Mouse (Mus musculus): ENCODE results near the gene Mier3. TPM values are rescaled to one million over a fixed set of nuclear protein-coding genes. Genes with fewer than 3 reads are reported as not detected.
A peak's percentile ranks its signal among the peaks of the same experiment; 100 is the strongest.

The Mier3 gene
- polyA plus RNA-seq, 2 experiments, result 23.3 to 31.2 TPM

DNA sequence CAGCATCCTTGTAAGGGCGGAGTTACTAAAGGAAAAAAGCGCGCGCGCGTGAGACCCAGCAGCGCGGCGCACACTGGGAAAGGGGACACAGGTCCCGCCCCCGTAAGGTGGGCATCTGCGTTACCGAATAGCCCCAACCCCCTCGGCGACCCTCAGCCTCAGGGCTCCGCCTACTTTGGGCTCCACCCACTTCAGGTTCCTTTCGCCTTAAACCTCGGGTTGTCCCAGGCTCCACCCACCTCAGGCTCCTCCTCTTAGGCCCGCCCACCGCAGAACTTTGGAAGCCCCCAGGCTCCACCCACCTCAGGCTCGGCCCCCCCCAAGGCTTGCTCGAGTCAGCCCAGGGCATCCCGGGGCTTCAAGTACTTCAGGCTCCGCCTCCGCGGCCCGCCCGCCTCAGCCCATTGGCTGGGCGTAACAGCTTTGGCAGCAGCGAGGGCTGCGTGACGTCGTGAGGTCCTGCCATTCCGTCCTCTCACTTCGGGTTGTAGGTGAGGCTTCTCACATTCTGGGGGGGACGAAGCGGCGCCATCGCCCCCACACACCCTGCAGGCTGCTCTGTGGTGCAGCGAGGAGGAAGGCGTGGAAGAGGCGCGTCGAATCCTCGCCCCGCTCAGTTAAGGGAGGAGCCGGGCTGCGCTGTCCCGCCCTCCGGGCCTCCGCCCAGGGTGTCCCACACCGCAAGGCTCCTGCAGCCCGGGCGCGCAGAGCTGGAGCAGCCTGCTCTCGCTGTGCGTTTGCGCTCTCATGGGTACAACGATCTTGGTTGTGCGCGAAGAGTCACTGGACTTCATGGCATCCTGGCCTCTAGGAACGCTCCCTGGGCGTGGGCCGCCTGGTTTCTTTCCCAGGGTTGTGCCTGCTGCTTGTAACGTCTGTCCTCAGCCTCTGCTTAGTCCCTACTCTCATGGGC is 44.6 kb downstream of the Mier3 start:
- Histone ChIP-seq H3K4me3 (replicated peaks; ENCODE audit: low read length) (peak overlapping the region; percentile 51), H3K27ac (replicated peaks; ENCODE audit: low read depth, low read length) (peak overlapping the region; percentile 78), H3K9ac (ENCODE audit: low read depth, low read length, severe bottlenecking) (peak overlapping the region; percentile 60), H3K9me3 (ENCODE audit: control insufficient read depth, low read length) (0 out of 2 replicates have a peak, but pooled peaks cover 3% of the 10 kb centered on the region), H3K4me1 (ENCODE audit: control insufficient read depth, insufficient read depth, low read length) (peaks cover 3% of the 10 kb centered on the region; the same call in 1 of the 2 replicates), H3K4me2 (replicated peaks; ENCODE audit: low read depth, low read length, severe bottlenecking) (peak overlapping the region; percentile 80), H3K27me3 (ENCODE audit: control insufficient read depth, insufficient read depth, low read length) (no peaks in the 10 kb centered on the region), H3K36me3 (ENCODE audit: control insufficient read depth, insufficient read depth, low read length) (no peaks in the 10 kb centered on the region)
- ATAC-seq (ENCODE audit: low FRiP score, low read depth), result peak; percentile 98
- WGBS, result under 1% methylated on average over 48 of the region's 65 CpGs
- peak; percentile 99 for DNase-seq (ENCODE audit: low spot score)
- TF ChIP-seq POLR2A (IDR thresholded peaks at IDR 0.05; ENCODE audit: borderline replicate concordance, extremely low read depth, insufficient read depth, insufficient read length), result 0 out of 2 replicates have a peak, but pooled peaks have one; percentile 37

DNA sequence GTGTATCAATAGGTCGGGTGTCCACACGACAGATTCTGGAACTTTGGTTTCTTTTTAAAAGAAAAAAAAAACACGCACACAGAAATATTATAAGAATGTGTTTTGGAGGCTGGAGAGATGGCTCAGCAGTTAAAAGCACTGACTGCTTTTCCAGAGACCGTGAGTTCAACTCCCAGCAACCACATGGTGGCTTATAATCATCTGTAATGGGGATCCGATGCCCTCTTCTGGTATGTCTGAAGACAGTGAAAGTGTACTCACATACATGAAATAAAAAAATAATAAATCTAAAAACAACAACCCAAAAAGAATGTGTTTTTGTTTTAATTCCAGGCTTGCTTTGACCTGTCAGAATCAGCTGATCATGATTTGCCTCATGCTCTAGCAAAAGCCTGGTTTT is 46.1 kb downstream of the Mier3 start:
- H3K27ac ChIP-seq (replicated peaks; ENCODE audit: low read depth, low read length), result no peak overlapping the region
- DNase-seq (ENCODE audit: low spot score), result no peak
- no peak for ATAC-seq (ENCODE audit: low FRiP score, low read depth)
- H3K4me1 ChIP-seq (ENCODE audit: control insufficient read depth, insufficient read depth, low read length), result peaks cover 3% of the 10 kb centered on the region; the same call in 1 of the 2 replicates
- 0 out of 2 replicates have a peak, but pooled peaks cover 3% of the 10 kb centered on the region for H3K9me3 ChIP-seq (ENCODE audit: control insufficient read depth, low read length)
- no peaks in the 10 kb centered on the region for H3K27me3 ChIP-seq (ENCODE audit: control insufficient read depth, insufficient read depth, low read length)
- H3K9ac ChIP-seq (ENCODE audit: low read depth, low read length, severe bottlenecking), result no peak overlapping the region
- no peak overlapping the region for H3K4me2 ChIP-seq (replicated peaks; ENCODE audit: low read depth, low read length, severe bottlenecking)
- TF ChIP-seq POLR2A (IDR thresholded peaks at IDR 0.05; ENCODE audit: borderline replicate concordance, extremely low read depth, insufficient read depth, insufficient read length), result no peak
- H3K36me3 ChIP-seq (ENCODE audit: control insufficient read depth, insufficient read depth, low read length), result no peaks in the 10 kb centered on the region
- 88% methylated on average over 5 of the region's 5 CpGs for WGBS
- H3K4me3 ChIP-seq (replicated peaks; ENCODE audit: low read length), result no peak overlapping the region

- H3K4me1 ChIP-seq (ENCODE audit: control insufficient read depth, insufficient read depth, low read length), result no peaks in the 10 kb centered on the region
- H3K9me3 ChIP-seq (ENCODE audit: control insufficient read depth, low read length), result no peaks in the 10 kb centered on the region
- H3K27ac ChIP-seq (replicated peaks; ENCODE audit: low read depth, low read length), result no peak overlapping the region
- no peak for TF ChIP-seq POLR2A (IDR thresholded peaks at IDR 0.05; ENCODE audit: borderline replicate concordance, extremely low read depth, insufficient read depth, insufficient read length)
- H3K4me2 ChIP-seq (replicated peaks; ENCODE audit: low read depth, low read length, severe bottlenecking), result no peak overlapping the region
- H3K36me3 ChIP-seq (ENCODE audit: control insufficient read depth, insufficient read depth, low read length), result no peaks in the 10 kb centered on the region
- no peak for ATAC-seq (ENCODE audit: low FRiP score, low read depth)
- no peak for DNase-seq (ENCODE audit: low spot score)
- H3K27me3 ChIP-seq (ENCODE audit: control insufficient read depth, insufficient read depth, low read length), result no peaks in the 10 kb centered on the region
- WGBS, result 75% methylated on average over 7 of the region's 7 CpGs
- H3K9ac ChIP-seq (ENCODE audit: low read depth, low read length, severe bottlenecking), result no peak overlapping the region
- no peak overlapping the region for H3K4me3 ChIP-seq (replicated peaks; ENCODE audit: low read length)
Observed at GRCm38 (mm10) chr13:111741204-111741990, 60.6 kb downstream of the Mier3 start.

DNA sequence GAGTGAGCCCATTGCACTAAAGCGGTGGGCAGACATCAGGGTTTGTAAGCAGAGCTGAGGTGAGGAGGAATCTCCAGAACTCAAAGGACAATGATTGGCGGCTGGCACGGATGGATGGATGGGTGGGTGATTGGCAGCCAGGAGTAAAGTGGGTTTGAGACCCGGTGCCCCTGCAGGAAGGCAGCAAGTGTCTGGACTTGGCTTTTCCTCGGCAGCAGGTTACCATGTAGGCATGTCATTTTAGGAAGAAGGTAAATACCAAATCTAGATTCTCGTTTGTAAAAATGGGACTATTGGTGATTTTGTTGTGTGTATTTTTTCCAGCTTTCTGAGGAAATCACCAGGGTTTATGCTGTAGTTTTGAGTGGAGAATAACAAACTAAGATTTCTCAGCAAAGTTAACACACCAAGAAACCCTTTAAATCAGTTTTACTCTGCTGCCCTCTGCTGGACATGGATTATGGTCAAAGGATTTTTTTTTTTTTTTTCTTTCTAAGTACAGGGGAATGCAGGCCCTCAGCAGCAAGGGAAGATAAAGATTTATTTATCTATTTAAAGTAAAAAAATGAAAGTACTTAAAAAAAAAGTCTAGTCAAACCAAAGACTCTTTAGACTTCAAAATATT is 61.3 kb downstream of the Mier3 start:
- Histone ChIP-seq H3K36me3 (ENCODE audit: control insufficient read depth, insufficient read depth, low read length) (no peaks in the 10 kb centered on the region), H3K4me2 (replicated peaks; ENCODE audit: low read depth, low read length, severe bottlenecking) (no peak overlapping the region), H3K9me3 (ENCODE audit: control insufficient read depth, low read length) (no peaks in the 10 kb centered on the region), H3K4me3 (replicated peaks; ENCODE audit: low read length) (no peak overlapping the region), H3K9ac (ENCODE audit: low read depth, low read length, severe bottlenecking) (no peak overlapping the region), H3K4me1 (ENCODE audit: control insufficient read depth, insufficient read depth, low read length) (no peaks in the 10 kb centered on the region), H3K27me3 (ENCODE audit: control insufficient read depth, insufficient read depth, low read length) (no peaks in the 10 kb centered on the region), H3K27ac (replicated peaks; ENCODE audit: low read depth, low read length) (no peak overlapping the region)
- DNase-seq (ENCODE audit: low spot score) (peak; percentile 86), ATAC-seq (ENCODE audit: low FRiP score, low read depth) (peak; percentile 23; the same call in 1 of the 2 replicates)
- TF ChIP-seq POLR2A (IDR thresholded peaks at IDR 0.05; ENCODE audit: borderline replicate concordance, extremely low read depth, insufficient read depth, insufficient read length), result no peak
- WGBS, result 57% methylated on average over 6 of the region's 6 CpGs

Data from limb, embryonic 14.5 days (tissue).